Mouse (Mus musculus) C2C12 (cell line): Measurements from ENCODE around the gene Ccdc121.

Experiments
- CEBPB ChIP-seq: IDR thresholded peaks from one replicate; pipeline ENCODE4 v1.6.1; 2011; ENCODE audit warnings: low read depth, mild to moderate bottlenecking, control low read depth, moderate library complexity
- CTCF ChIP-seq: IDR thresholded peaks from one replicate; pipeline ENCODE4 v1.5.1; 2011; ENCODE audit not compliant: control insufficient read depth, insufficient read depth, insufficient read length
- MAX ChIP-seq: IDR thresholded peaks from one replicate; pipeline ENCODE4 v1.6.1; 2011; ENCODE audit warnings: mild to moderate bottlenecking, control low read depth
- MYOD1 ChIP-seq: IDR thresholded peaks from one replicate; pipeline ENCODE4 v1.6.1; 2011; ENCODE audit warnings: low read depth; ENCODE audit not compliant: control insufficient read depth, insufficient read length
- USF1 ChIP-seq: IDR thresholded peaks from one replicate; pipeline ENCODE4 v1.6.1; 2011; ENCODE audit warnings: low read depth, mild to moderate bottlenecking, control low read depth, moderate library complexity

GRCm38 (mm10) chr1:181560325-181560724 lies 49.1 kb upstream of the Ccdc121 start:
- no peak for TF ChIP-seq CTCF
- no peak for TF ChIP-seq CEBPB
- TF ChIP-seq MAX: no peak
- no peak for TF ChIP-seq MYOD1
- TF ChIP-seq USF1: no peak
